Mouse (Mus musculus): ENCODE measurements around the gene Slc17a9. TPM values are rescaled to one million over a fixed set of nuclear protein-coding genes. Genes with fewer than 3 reads are reported as not detected.

The Slc17a9 gene
- total RNA-seq (2012; rRNA removed) (6.5 and 6.7 TPM in 2 replicates), polyA plus RNA-seq (2012; ENCODE audit: insufficient read depth in 1 of 2, insufficient read length in 2 of 2, low read depth in 1 of 2, low replicate concordance in 2 of 2, missing spikeins in 1 of 2) (10 to 100 TPM in 1 of 2 experiments, not detected in 1; 16.1 TPM)

DNA sequence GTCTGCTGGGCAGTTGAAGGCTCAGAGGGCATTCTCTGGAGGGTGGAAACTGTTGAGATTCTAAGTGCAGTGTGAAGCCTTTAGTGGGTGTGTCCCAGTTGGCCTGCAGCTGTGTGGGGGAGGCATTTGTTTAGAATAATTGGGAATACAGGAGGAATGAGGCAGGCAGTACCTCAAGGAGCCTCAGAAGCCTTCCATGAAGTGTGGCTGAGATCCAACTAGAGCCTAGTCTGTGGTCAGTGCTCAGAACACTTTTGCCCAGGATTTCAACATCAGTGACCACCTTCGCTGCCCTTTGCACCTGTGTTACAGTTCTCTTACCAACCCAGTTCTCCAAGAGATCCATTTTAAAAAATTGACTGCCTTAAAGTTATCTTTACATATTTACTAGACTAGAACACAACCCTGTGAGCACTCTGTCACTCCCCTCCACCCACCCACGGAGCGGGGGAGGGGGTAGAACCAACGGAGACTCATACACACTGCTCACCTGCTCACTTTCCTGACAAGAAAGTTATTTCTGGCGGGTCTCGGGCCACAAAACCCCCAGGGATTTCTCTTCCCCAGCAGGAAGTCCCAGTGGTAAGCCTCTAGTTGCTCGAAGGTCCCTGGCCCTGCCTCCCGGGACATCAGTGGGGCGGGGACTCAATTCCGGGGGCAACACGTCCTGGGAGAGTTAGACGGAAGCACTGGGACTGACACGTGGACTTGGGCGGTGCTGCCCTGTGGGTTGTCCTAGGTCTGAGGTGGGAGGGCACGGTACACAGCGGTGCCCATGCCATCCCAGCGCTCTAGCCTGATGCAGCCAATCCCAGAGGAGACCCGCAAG is at the start of gene Slc17a9:
Slc17a9 (plus strand) TSS at position 679 of the 829 bp plus-strand sequence.
- peak; percentile 80 for DNase-seq (ENCODE audit: low read depth, low spot score)
- H3K36me3 ChIP-seq (ENCODE audit: control insufficient read depth in 1 of 2, insufficient read depth in 2 of 2, low read length in 2 of 2) = peaks cover 6 to 46% of the 10 kb centered on the region in 2 experiments; a peak in 3 of 4 replicates
- H3K27ac ChIP-seq (ENCODE audit: control insufficient read depth, low read depth, low read length) = peak within 1 kb of the TSS; percentile 72
- H3K4me1 ChIP-seq (ENCODE audit: control insufficient read depth in 1 of 2, insufficient read depth in 2 of 2, low read length in 2 of 2) = peaks cover 15 to 54% of the 10 kb centered on the region in 2 experiments
- peaks cover 4% of the 10 kb centered on the region; the same call in 1 of the 2 replicates for H3K79me2 ChIP-seq (ENCODE audit: control insufficient read depth, insufficient read depth, low read length, poor library complexity)
- no peaks in the 10 kb centered on the region for H3K27me3 ChIP-seq (ENCODE audit: control insufficient read depth in 1 of 2, insufficient read depth in 2 of 2, low read length in 2 of 2)
- peak within 1 kb of the TSS; percentile 75 for H3K9ac ChIP-seq (ENCODE audit: control insufficient read depth, low read depth, low read length, poor library complexity, severe bottlenecking)
- H3K4me3 ChIP-seq (ENCODE audit: control insufficient read depth in 1 of 2, insufficient read depth in 1 of 2, low read depth in 2 of 2, low read length in 2 of 2) = peak within 1 kb of the TSS; percentile 48 to 59
- H3K9me3 ChIP-seq (replicated peaks; ENCODE audit: insufficient read depth, low read length) = no peaks in the 10 kb centered on the region
- TF ChIP-seq UBTF (IDR thresholded peaks at IDR 0.05; ENCODE audit: borderline replicate concordance, insufficient read depth, low read depth, low read length) (no peak), MYC (IDR thresholded peaks at IDR 0.05; ENCODE audit: low read depth, low read length) (peak; percentile 75), POLR2AphosphoS2 (IDR thresholded peaks at IDR 0.05; ENCODE audit: low read length) (peak; percentile 26), CHD2 (IDR thresholded peaks at IDR 0.05; ENCODE audit: low read length) (0 out of 2 replicates have a peak, but pooled peaks have one; percentile 8), NRF1 (IDR thresholded peaks at IDR 0.05; ENCODE audit: insufficient read depth, low read depth, low read length, poor library complexity, severe bottlenecking) (no peak), TBP (IDR thresholded peaks at IDR 0.05; ENCODE audit: low read depth, low read length) (no peak), MEF2A (IDR thresholded peaks at IDR 0.05; ENCODE audit: extremely low read depth, insufficient replicate concordance, low read depth, low read length, poor library complexity, severe bottlenecking) (no peak), MAX (IDR thresholded peaks at IDR 0.05; ENCODE audit: low read length) (peak; percentile 84), MAZ (IDR thresholded peaks at IDR 0.05; ENCODE audit: low read depth, low read length) (no peak), POLR2A (IDR thresholded peaks at IDR 0.05; ENCODE audit: control insufficient read depth in 1 of 2, insufficient read depth in 1 of 2, low read depth in 1 of 2, low read length in 2 of 2, poor library complexity in 1 of 2) (peak in 1 of 2 experiments; percentile 53; a peak in 2 of 4 replicates), TAL1 (IDR thresholded peaks at IDR 0.05; ENCODE audit: low read length) (no peak), MXI1 (IDR thresholded peaks at IDR 0.05; ENCODE audit: low read depth, low read length) (peak; percentile 94), RCOR1 (IDR thresholded peaks at IDR 0.05; ENCODE audit: low read depth, low read length) (no peak), SIN3A (IDR thresholded peaks at IDR 0.05; ENCODE audit: low read length) (peak; percentile 72), NELFE (IDR thresholded peaks at IDR 0.05; ENCODE audit: low read depth, low read length) (no peak), ZMIZ1 (IDR thresholded peaks at IDR 0.05; ENCODE audit: low read depth, low read length) (0 out of 2 replicates have a peak, but pooled peaks have one; percentile 42), GABPA (IDR thresholded peaks at IDR 0.05; ENCODE audit: low read depth, low read length) (no peak), MYB (IDR thresholded peaks at IDR 0.05; ENCODE audit: low read depth, low read length) (no peak), ZNF384 (IDR thresholded peaks at IDR 0.05; ENCODE audit: low read depth, low read length) (no peak), USF1 (IDR thresholded peaks at IDR 0.05; ENCODE audit: low read depth, low read length) (peak; percentile 68), TCF12 (IDR thresholded peaks at IDR 0.05; ENCODE audit: low read depth, low read length) (no peak), HCFC1 (IDR thresholded peaks at IDR 0.05; ENCODE audit: low read depth, low read length) (peak; percentile 50; the same call in 1 of the 2 replicates), POLR2AphosphoS5 (IDR thresholded peaks at IDR 0.05; ENCODE audit: borderline replicate concordance, low read depth, low read length) (peak; percentile 46; the same call in 1 of the 2 replicates), RAD21 (IDR thresholded peaks at IDR 0.05; ENCODE audit: low read depth, low read length) (no peak), ELF1 (IDR thresholded peaks at IDR 0.05; ENCODE audit: low read depth, low read length) (0 out of 2 replicates have a peak, but pooled peaks have one; percentile 29)

Data from MEL (cell line).